Mouse (Mus musculus) megakaryocyte, embryonic 14.5 days (primary cell): Measurements from ENCODE around the gene Aunip. TPM values are rescaled to one million over a fixed set of nuclear protein-coding genes. Genes with fewer than 3 reads are reported as not detected.

ENCODE experiments used
- H3K27me3 ChIP-seq: replicated peaks from 2 replicates; pipeline ENCODE3; 2012; ENCODE audit warnings: inconsistent platforms
- H3K36me3 ChIP-seq: replicated peaks from 2 replicates; pipeline ENCODE3; 2012; ENCODE audit warnings: low read length, inconsistent platforms, mixed read lengths
- H3K4me1 ChIP-seq: 2 replicates; pipeline ENCODE4 v1.6.1; 2012; ENCODE audit warnings: inconsistent platforms
- H3K4me3 ChIP-seq: replicated peaks from 2 replicates; pipeline ENCODE3; 2012; ENCODE audit warnings: moderate library complexity, mild to moderate bottlenecking, inconsistent platforms
- H3K9me3 ChIP-seq: 2 replicates; pipeline ENCODE4 v1.6.1; 2012; ENCODE audit warnings: inconsistent platforms
- FLI1 ChIP-seq: IDR thresholded peaks from 2 replicates; pipeline ENCODE4 v1.6.1; 2012; ENCODE audit warnings: low read length, inconsistent platforms, mixed read lengths
- GATA1 ChIP-seq: IDR thresholded peaks from 3 replicates; pipeline ENCODE4 v1.6.1; 2012; ENCODE audit warnings: mixed read lengths, low read length, inconsistent platforms, borderline replicate concordance
- polyA plus RNA-seq: library from polyadenylated mRNA; stranded (reverse); fragments of >175 nt; gene quantifications from 2 replicates; pipeline ENCODE4 v1.2.3, GENCODE M21; 2012; ENCODE audit warnings: low replicate concordance; ENCODE audit not compliant: insufficient read depth

Aunip gene
- polyA plus RNA-seq, 1 experiment = 0.54 TPM

GRCm38 (mm10) chr4:134562014-134562413 is 51.2 kb downstream of the Aunip start:
- Histone ChIP-seq H3K4me3 (no peak overlapping the region), H3K9me3 (peaks cover 23% of the 10 kb centered on the region), H3K27me3 (peaks cover 51% of the 10 kb centered on the region), H3K36me3 (peaks cover 7% of the 10 kb centered on the region), H3K4me1 (no peaks in the 10 kb centered on the region)
- no peak for TF ChIP-seq FLI1
- TF ChIP-seq GATA1 = no peak

- Histone ChIP-seq H3K9me3 (peaks cover 23% of the 10 kb centered on the region), H3K4me3 (no peak overlapping the region), H3K36me3 (peaks cover 7% of the 10 kb centered on the region), H3K4me1 (no peaks in the 10 kb centered on the region), H3K27me3 (peaks cover 59% of the 10 kb centered on the region)
- TF ChIP-seq GATA1 = no peak
- TF ChIP-seq FLI1 = no peak
Observed at GRCm38 (mm10) chr4:134563624-134564023, 52.8 kb downstream of the Aunip start.

GRCm38 (mm10) chr4:134564093-134564492 is 53.3 kb downstream of the Aunip start:
- peaks cover 26% of the 10 kb centered on the region for H3K9me3 ChIP-seq
- H3K36me3 ChIP-seq = peaks cover 7% of the 10 kb centered on the region
- no peaks in the 10 kb centered on the region for H3K4me1 ChIP-seq
- TF ChIP-seq GATA1 (no peak), FLI1 (no peak)
- H3K27me3 ChIP-seq = peaks cover 60% of the 10 kb centered on the region
- H3K4me3 ChIP-seq = no peak overlapping the region

- TF ChIP-seq GATA1 = no peak
- no peak for TF ChIP-seq FLI1
- Histone ChIP-seq H3K4me1 (peaks cover 6% of the 10 kb centered on the region), H3K4me3 (no peak overlapping the region), H3K36me3 (peaks cover 7% of the 10 kb centered on the region), H3K27me3 (peaks cover 75% of the 10 kb centered on the region), H3K9me3 (peaks cover 28% of the 10 kb centered on the region)
Observed at GRCm38 (mm10) chr4:134567377-134568226, 56.8 kb downstream of the Aunip start.

- no peak for TF ChIP-seq GATA1
- TF ChIP-seq FLI1 = no peak
Observed at GRCm38 (mm10) chr4:134569205-134569604, 58.4 kb downstream of the Aunip start.

GRCm38 (mm10) chr4:134569831-134570230 is 59.0 kb downstream of the Aunip start:
- peaks cover 33% of the 10 kb centered on the region for H3K9me3 ChIP-seq
- peaks cover 4% of the 10 kb centered on the region for H3K36me3 ChIP-seq
- H3K4me1 ChIP-seq = peaks cover 6% of the 10 kb centered on the region
- peaks cover 71% of the 10 kb centered on the region for H3K27me3 ChIP-seq
- no peak for TF ChIP-seq GATA1
- TF ChIP-seq FLI1 = no peak
- H3K4me3 ChIP-seq = no peak overlapping the region

More at GRCm38 (mm10) chr4:134569205-134569604, 58.4 kb downstream of the Aunip start:
- peaks cover 34% of the 10 kb centered on the region for H3K9me3 ChIP-seq
- peaks cover 71% of the 10 kb centered on the region for H3K27me3 ChIP-seq
- H3K36me3 ChIP-seq = peaks cover 4% of the 10 kb centered on the region
- no peak overlapping the region for H3K4me3 ChIP-seq
- H3K4me1 ChIP-seq = peaks cover 6% of the 10 kb centered on the region

GRCm38 (mm10) chr4:134570704-134571451 is 60.1 kb downstream of the Aunip start:
- no peak for TF ChIP-seq GATA1
- TF ChIP-seq FLI1 = no peak
- Histone ChIP-seq H3K4me3 (no peak overlapping the region), H3K9me3 (peaks cover 22% of the 10 kb centered on the region), H3K36me3 (no peaks in the 10 kb centered on the region), H3K4me1 (peaks cover 6% of the 10 kb centered on the region), H3K27me3 (peaks cover 75% of the 10 kb centered on the region)

- peaks cover 15% of the 10 kb centered on the region for H3K9me3 ChIP-seq
- H3K4me1 ChIP-seq = peaks cover 6% of the 10 kb centered on the region
- no peaks in the 10 kb centered on the region for H3K36me3 ChIP-seq
- TF ChIP-seq FLI1 (no peak), GATA1 (no peak)
- no peak overlapping the region for H3K4me3 ChIP-seq
- H3K27me3 ChIP-seq = peaks cover 80% of the 10 kb centered on the region
Observed at GRCm38 (mm10) chr4:134572449-134573300, 61.9 kb downstream of the Aunip start.

Other genes starting within 250 kb of the Aunip start
- 0.20 TPM in 1 of 2 replicates, not detected in the other for gene Pdik1l, start 223.1 kb upstream of the Aunip start, polyA plus RNA-seq
- not detected in 2 replicates for gene Trim63, start 195.9 kb upstream of the Aunip start, polyA plus RNA-seq
- 1.1 TPM in 1 of 2 replicates, not detected in the other for gene Slc30a2, start 167.8 kb upstream of the Aunip start, polyA plus RNA-seq
- gene Extl1, start 127.1 kb upstream of the Aunip start, polyA plus RNA-seq = not detected in 2 replicates
- gene Pafah2, start 114.7 kb upstream of the Aunip start, polyA plus RNA-seq = 2.4 and 3.8 TPM in 2 replicates
- gene Stmn1, start 42.7 kb upstream of the Aunip start, polyA plus RNA-seq = 7.4 and 115 TPM in 2 replicates
- gene Paqr7, start 14.3 kb upstream of the Aunip start, polyA plus RNA-seq = 41.9 and 45.9 TPM in 2 replicates
- 46.4 and 106 TPM in 2 replicates for gene Mtfr1l, start 24.4 kb downstream of the Aunip start, polyA plus RNA-seq
- 7.1 and 9.1 TPM in 2 replicates for gene Selenon, start 41.2 kb downstream of the Aunip start, polyA plus RNA-seq
- 4.0 and 5.9 TPM in 2 replicates for gene Man1c1, start 193.3 kb downstream of the Aunip start, polyA plus RNA-seq